Mouse (Mus musculus): ENCODE data around the gene Dlx6. TPM values are rescaled to one million over a fixed set of nuclear protein-coding genes. Genes with fewer than 3 reads are reported as not detected.
A peak's percentile ranks its signal among the peaks of the same experiment; 100 is the strongest.

Dlx6 gene
- polyA plus RNA-seq, 1 experiment from 2014 or later: not detected

DNA sequence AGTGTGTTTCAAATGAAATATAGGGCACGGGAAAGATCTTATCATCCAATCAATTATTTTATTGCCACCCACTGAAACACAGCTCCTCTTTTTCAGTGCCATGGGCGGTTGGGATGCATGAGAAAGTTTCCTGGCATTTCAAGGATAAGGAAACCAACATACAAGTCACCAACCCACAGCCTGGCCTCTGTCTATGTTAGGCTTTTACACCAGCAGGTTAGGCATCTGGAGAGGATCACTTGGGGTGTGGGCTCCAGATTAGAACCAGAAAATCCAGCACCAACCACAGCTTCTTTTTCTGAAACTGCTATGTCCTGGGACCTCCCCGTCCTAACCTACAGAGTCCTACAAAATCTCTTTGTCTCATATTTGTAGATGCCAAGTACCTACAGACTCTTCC, 10.2 kb upstream of the Dlx6 start:
- Histone ChIP-seq H3K4me2 (no peak overlapping the region), H3K4me3 (no peak overlapping the region), H3K36me3 (no peaks in the 10 kb centered on the region), H3K4me1 (no peaks in the 10 kb centered on the region), H3K9ac (no peak overlapping the region), H3K9me3 (no peaks in the 10 kb centered on the region), H3K27me3 (peaks cover 96% of the 10 kb centered on the region), H3K27ac (no peak overlapping the region)
- no peak for ATAC-seq (ENCODE audit: borderline replicate concordance, extremely low read depth, low FRiP score, low TSS enrichment)
- WGBS: 14% methylated on average over 3 of the region's 3 CpGs

GRCm38 (mm10) chr6:6854176-6854575, 9.0 kb upstream of the Dlx6 start:
- no peaks in the 10 kb centered on the region for H3K9me3 ChIP-seq
- no peak overlapping the region for H3K9ac ChIP-seq
- no peak for ATAC-seq (ENCODE audit: borderline replicate concordance, extremely low read depth, low FRiP score, low TSS enrichment)
- WGBS: 3% methylated on average over 9 of the region's 9 CpGs
- no peaks in the 10 kb centered on the region for H3K36me3 ChIP-seq
- H3K27ac ChIP-seq: no peak overlapping the region
- no peak overlapping the region for H3K4me3 ChIP-seq
- peaks cover 97% of the 10 kb centered on the region for H3K27me3 ChIP-seq
- no peaks in the 10 kb centered on the region for H3K4me1 ChIP-seq
- no peak overlapping the region for H3K4me2 ChIP-seq

- Histone ChIP-seq H3K4me3 (no peak overlapping the region), H3K4me1 (peaks cover 2% of the 10 kb centered on the region; the same call in 1 of the 2 replicates), H3K9me3 (no peaks in the 10 kb centered on the region), H3K36me3 (no peaks in the 10 kb centered on the region), H3K27ac (no peak overlapping the region), H3K9ac (no peak overlapping the region), H3K4me2 (no peak overlapping the region), H3K27me3 (peaks cover 98% of the 10 kb centered on the region)
- ATAC-seq (ENCODE audit: borderline replicate concordance, extremely low read depth, low FRiP score, low TSS enrichment): no peak
- WGBS: 2% methylated on average over 25 of the region's 25 CpGs
Measured at GRCm38 (mm10) chr6:6854902-6855745, 8.0 kb upstream of the Dlx6 start.

GRCm38 (mm10) chr6:6855746-6856185, 7.4 kb upstream of the Dlx6 start:
- 2% methylated on average over 10 of the region's 10 CpGs for WGBS
- Histone ChIP-seq H3K4me3 (no peak overlapping the region), H3K9ac (no peak overlapping the region), H3K9me3 (no peaks in the 10 kb centered on the region), H3K4me2 (no peak overlapping the region), H3K4me1 (peaks cover 8% of the 10 kb centered on the region; the same call in 1 of the 2 replicates), H3K36me3 (no peaks in the 10 kb centered on the region), H3K27ac (no peak overlapping the region), H3K27me3 (peaks cover 98% of the 10 kb centered on the region)
- 0 out of 2 replicates have a peak, but pooled peaks have one; percentile 52 for ATAC-seq (ENCODE audit: borderline replicate concordance, extremely low read depth, low FRiP score, low TSS enrichment)

DNA sequence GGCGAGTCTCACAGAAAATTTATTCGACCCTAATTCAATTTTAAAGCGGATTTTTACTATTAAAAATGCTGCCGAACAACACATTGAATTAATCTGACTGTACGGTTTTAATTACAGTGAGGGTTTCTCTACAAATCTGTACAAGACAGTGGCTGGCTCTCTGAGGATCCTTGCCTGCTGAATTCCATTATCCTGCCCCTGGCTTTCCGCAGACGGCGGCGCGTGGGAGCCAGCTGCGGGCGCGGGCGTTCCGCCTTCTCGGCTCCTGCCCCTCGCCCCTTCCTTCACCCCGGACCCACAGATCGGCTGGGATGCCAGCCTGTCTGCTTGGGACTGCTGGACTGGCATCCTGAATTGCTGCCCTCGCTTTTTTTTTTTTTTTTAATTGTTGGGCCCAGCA, 6.8 kb upstream of the Dlx6 start:
- 3% methylated on average over 20 of the region's 20 CpGs for WGBS
- Histone ChIP-seq H3K27ac (no peak overlapping the region), H3K9ac (no peak overlapping the region), H3K36me3 (no peaks in the 10 kb centered on the region), H3K27me3 (peaks cover 98% of the 10 kb centered on the region), H3K4me1 (peaks cover 8% of the 10 kb centered on the region; the same call in 1 of the 2 replicates), H3K4me3 (no peak overlapping the region), H3K4me2 (no peak overlapping the region), H3K9me3 (no peaks in the 10 kb centered on the region)
- no peak for ATAC-seq (ENCODE audit: borderline replicate concordance, extremely low read depth, low FRiP score, low TSS enrichment)

GRCm38 (mm10) chr6:6856881-6857280, 6.3 kb upstream of the Dlx6 start:
- H3K9ac ChIP-seq: no peak overlapping the region
- peaks cover 97% of the 10 kb centered on the region for H3K27me3 ChIP-seq
- WGBS: 3% methylated on average over 4 of the region's 4 CpGs
- H3K4me2 ChIP-seq: no peak overlapping the region
- ATAC-seq (ENCODE audit: borderline replicate concordance, extremely low read depth, low FRiP score, low TSS enrichment): no peak
- H3K27ac ChIP-seq: no peak overlapping the region
- peaks cover 8% of the 10 kb centered on the region; the same call in 1 of the 2 replicates for H3K4me1 ChIP-seq
- H3K36me3 ChIP-seq: no peaks in the 10 kb centered on the region
- H3K4me3 ChIP-seq: no peak overlapping the region
- no peaks in the 10 kb centered on the region for H3K9me3 ChIP-seq

GRCm38 (mm10) chr6:6857766-6858165, 5.4 kb upstream of the Dlx6 start:
- no peak overlapping the region for H3K27ac ChIP-seq
- WGBS: 10% methylated on average over 2 of the region's 2 CpGs
- peaks cover 97% of the 10 kb centered on the region for H3K27me3 ChIP-seq
- H3K36me3 ChIP-seq: no peaks in the 10 kb centered on the region
- H3K9me3 ChIP-seq: no peaks in the 10 kb centered on the region
- no peak for ATAC-seq (ENCODE audit: borderline replicate concordance, extremely low read depth, low FRiP score, low TSS enrichment)
- H3K9ac ChIP-seq: no peak overlapping the region
- peaks cover 11% of the 10 kb centered on the region for H3K4me1 ChIP-seq
- no peak overlapping the region for H3K4me2 ChIP-seq
- no peak overlapping the region for H3K4me3 ChIP-seq

GRCm38 (mm10) chr6:6858571-6858970, 4.6 kb upstream of the Dlx6 start:
- H3K27ac ChIP-seq: no peak overlapping the region
- H3K27me3 ChIP-seq: peaks cover 97% of the 10 kb centered on the region
- no peaks in the 10 kb centered on the region for H3K9me3 ChIP-seq
- no peak overlapping the region for H3K9ac ChIP-seq
- ATAC-seq (ENCODE audit: borderline replicate concordance, extremely low read depth, low FRiP score, low TSS enrichment): no peak
- peaks cover 18% of the 10 kb centered on the region for H3K4me1 ChIP-seq
- H3K4me2 ChIP-seq: no peak overlapping the region
- WGBS: 0% methylated on average over 1 of the region's 1 CpGs
- H3K36me3 ChIP-seq: no peaks in the 10 kb centered on the region
- no peak overlapping the region for H3K4me3 ChIP-seq

DNA sequence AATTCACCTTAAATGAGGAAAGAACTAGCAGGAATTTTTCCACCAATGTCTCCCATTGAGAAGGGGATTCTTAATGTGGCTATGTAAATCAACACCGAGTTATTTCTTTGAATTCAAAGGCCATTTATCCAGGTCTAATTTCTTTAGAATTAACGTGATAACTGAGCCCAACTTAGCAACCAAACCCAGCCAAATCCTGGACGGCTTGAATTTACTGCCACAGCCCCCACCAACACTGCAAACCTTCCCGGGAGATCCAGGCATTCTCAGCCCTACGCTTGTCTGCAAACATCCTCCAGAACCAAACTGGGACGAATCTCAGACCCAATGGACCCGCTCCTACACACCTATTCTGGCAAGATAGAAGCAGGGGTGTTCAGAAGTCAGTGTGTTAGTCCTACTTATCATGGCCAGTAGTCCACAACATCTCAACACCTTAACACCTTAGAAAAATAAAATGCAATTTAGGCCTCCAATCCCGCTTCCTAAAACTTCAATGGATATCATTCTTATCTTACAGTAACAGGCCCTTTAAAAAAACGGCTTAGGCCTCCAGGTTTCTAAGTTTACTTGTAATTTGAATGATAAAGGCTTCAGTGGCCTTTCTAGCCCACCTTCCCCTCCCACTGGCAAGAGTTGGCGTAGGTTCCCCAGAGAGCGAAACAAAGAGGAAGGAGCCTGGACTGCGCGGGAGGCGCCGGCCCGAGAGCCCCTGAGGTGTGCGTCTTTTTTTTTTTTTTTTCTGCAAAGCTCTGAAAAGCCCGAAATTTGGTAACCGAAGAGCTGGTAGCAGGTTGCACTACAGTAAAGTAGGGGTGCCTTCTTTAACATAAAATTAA, 3.8 kb upstream of the Dlx6 start:
- WGBS: 1% methylated on average over 19 of the region's 19 CpGs
- Histone ChIP-seq H3K9ac (no peak overlapping the region), H3K27me3 (peaks cover 97% of the 10 kb centered on the region), H3K27ac (no peak overlapping the region), H3K9me3 (no peaks in the 10 kb centered on the region), H3K36me3 (no peaks in the 10 kb centered on the region), H3K4me3 (no peak overlapping the region), H3K4me1 (peaks cover 20% of the 10 kb centered on the region), H3K4me2 (no peak overlapping the region)
- ATAC-seq (ENCODE audit: borderline replicate concordance, extremely low read depth, low FRiP score, low TSS enrichment): no peak

DNA sequence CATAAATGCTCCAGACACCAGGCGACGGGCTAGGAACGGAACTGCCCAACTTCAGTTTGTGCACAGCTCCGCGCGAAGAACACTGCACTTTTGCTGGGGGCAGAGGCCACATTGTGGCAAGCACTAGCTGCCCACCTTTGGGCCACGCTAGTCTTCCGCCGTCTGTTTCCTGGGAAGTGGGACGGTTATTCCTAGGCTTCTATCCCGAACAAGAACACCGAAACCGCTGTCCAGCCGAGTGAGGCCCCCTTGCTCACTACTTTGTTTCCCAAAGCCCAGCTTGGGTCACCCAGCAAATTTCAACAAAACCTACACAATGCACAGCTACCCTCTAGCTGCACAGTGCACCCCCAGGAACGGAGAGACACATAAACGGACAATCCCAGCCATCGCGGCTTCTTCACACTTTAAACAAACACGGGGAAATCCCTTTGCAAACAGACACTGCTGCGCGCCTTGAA, 3.2 kb upstream of the Dlx6 start:
- 1% methylated on average over 21 of the region's 21 CpGs for WGBS
- Histone ChIP-seq H3K27ac (no peak overlapping the region), H3K4me1 (peaks cover 20% of the 10 kb centered on the region), H3K27me3 (peaks cover 97% of the 10 kb centered on the region), H3K4me3 (no peak overlapping the region), H3K36me3 (no peaks in the 10 kb centered on the region), H3K9me3 (no peaks in the 10 kb centered on the region), H3K4me2 (no peak overlapping the region), H3K9ac (no peak overlapping the region)
- ATAC-seq (ENCODE audit: borderline replicate concordance, extremely low read depth, low FRiP score, low TSS enrichment): no peak

DNA sequence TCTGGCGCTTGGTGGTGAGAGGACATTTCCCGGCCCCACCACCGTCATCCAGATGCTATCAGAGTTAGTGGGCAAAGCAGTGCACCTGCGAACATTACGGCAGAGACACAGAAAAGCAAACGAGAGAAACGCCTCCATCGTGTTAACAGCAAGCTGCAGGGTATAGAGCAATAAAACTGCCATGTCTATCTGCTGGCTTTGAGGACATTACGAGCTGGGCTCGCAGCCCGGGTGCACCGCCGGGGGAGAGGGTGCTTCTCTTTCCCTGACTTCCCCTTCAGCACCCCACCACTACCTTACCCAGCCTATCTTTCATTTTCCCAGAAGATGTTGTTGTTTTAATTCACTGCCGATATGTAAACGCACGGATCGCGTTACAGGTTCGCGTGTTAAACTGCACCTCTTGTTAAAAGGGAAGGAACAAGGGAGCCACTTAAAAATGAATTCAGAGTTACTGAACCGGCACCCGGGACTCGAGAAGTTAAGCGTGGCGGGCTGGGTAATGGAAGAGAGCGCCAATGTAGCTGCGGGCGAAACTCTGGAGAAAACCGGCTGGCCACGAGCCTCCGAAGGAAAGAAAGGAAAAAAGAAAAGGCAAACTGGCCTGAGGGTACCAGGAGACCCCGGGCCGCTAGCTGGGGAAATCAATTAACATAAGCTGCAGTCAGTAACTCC, 2.6 kb upstream of the Dlx6 start:
- H3K36me3 ChIP-seq: no peaks in the 10 kb centered on the region
- WGBS: under 1% methylated on average over 33 of the region's 33 CpGs
- H3K4me3 ChIP-seq: no peak overlapping the region; the same call in 1 of the 2 replicates

More for the DNA sequence above, 2.6 kb upstream of the Dlx6 start:
- Histone ChIP-seq H3K9ac (no peak overlapping the region), H3K4me1 (peaks cover 20% of the 10 kb centered on the region), H3K4me2 (no peak overlapping the region), H3K27me3 (peaks cover 97% of the 10 kb centered on the region), H3K27ac (no peak overlapping the region), H3K9me3 (no peaks in the 10 kb centered on the region)
- no peak for ATAC-seq (ENCODE audit: borderline replicate concordance, extremely low read depth, low FRiP score, low TSS enrichment)
